Mouse (Mus musculus) spleen, postnatal 10 days (tissue): ENCODE data around the gene Srd5a1.

Experiments used
- DNase-seq, 2 experiments: peaks; one replicate each; pipeline ENCODE4 v3.0.0; 2021 to 2022; ENCODE audit warnings: low spot score in 2 of 2

The Srd5a1 gene

DNA sequence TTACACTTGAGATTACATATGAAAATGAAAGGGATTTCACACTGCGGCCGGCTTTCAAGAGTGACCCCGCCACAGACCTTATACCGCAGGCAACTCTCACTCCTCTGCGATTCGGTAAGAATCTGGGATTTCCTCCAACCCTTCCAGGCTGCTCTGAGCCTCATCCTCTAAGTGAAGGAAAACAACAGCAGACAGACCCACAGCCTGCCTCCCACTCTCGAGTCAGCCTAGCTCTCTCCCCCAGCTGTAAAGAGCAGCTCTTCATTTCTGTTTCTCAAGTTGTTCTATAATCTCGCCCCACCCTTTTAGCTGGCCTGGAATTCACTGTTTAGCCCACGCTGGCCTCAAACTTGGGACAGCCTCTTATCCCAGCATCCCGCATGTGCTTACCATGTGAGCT lies 69.5 kb downstream of the Srd5a1 start:
- DNase-seq: no peak

DNA sequence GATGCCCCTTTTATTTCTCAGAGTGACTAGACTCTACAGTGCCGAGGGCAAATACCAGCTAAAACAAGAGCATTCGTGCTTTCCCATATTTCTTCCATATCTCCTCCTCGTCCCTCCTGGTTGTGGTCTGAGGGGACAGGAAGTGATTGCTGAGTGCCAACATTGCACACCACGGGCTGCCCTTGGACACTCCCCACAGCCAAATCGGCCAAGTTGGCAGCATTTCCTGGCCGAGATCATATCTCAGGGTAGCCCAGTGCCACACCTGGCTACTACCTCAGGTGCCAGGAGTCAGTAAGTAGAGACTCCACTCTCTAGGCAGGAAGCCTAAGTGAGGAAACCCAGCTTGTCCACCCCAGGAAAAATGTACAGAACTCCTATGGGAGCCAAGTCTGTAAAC lies 70.0 kb downstream of the Srd5a1 start:
- DNase-seq: no peak

DNA sequence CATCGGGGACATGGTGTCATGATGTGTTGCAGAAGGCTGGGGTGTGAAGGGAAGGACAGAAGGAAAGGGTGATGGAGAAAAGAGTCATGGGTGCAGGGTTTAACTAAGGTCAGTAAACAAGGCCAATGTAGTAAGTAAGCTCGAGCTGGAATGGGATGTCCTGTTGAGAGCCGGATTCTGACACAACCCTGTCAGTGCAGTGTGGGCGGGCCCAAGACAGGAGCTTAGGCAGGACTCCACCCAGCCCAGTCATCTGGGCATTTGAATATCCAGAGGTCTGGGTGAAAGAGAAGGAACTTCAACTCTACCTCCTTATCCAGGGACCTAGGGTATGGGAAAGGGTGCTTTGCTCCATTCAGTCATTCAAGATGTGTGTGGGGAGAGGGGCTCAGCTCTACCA lies 72.9 kb downstream of the Srd5a1 start:
- peak in 1 of 2 experiments; percentile 38 for DNase-seq

- DNase-seq: no peak
Observed at GRCm38 (mm10) chr13:69537366-69537765, 73.9 kb downstream of the Srd5a1 start.

DNA sequence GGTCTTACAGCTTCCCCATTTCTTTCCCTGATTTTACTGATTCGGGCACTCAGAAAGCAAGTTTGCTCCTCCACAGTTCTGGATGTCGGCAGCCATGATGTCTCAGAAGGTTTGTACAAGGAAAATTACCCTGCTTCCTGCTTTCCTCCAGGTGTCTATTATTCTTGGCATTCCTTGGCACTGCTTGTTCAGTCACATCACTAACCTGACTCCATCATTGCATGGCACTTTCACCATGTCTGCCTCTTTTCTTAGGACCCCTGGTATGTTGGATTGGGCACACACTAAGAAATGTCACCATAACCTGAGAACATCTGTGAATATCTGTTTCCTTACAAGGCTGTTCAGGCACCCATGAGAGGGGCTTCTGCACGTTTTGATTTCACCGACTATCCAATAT lies 75.2 kb downstream of the Srd5a1 start:
- peak in 1 of 2 experiments; percentile 10 for DNase-seq

DNA sequence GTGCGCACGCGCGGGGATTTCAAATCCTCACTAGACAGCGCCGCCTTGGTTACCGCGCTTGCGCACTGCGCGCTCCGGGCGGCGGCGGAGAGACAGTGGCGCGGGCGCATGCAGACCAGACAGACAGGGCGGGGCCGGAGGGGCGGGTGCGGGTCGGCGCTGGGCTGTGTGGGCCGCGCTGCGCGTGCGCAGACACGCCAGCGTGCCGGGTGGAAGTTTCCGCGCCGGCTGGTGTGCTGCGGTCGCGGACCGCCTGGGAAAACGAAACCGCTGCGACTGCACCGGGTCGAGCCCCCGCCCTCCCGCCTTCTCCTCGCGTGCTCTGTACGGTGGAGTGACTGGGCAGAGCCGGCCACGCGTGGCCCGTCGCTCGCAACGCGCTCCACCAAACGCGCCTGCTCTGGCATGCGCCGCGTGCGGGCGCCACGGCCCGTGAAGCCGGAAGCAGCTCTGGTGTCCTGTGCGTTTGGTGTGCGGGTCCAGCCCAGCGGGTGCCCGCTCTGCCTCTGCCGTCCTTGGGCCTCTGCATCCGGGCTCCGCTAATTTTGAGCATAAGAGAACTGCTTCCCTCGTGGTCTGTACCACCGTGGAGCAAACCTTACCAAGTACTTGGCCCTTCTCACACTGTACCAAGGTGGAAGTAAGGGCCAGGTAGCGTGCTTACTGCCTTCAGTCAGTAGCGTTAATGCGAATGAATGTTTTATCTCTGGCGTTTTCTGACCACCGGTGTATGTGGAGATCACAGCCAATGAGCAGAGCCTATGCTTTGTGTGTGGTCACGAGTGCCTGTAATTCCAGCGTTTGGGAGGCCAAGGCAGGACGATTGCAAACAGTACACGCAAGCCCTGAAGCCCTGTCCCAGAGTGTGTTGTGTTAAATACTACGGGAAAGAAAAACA lies 76.3 kb downstream of the Srd5a1 start:
- DNase-seq: peak; percentile 94 to 98

- DNase-seq: no peak
Observed at GRCm38 (mm10) chr13:69534334-69534653, 76.9 kb downstream of the Srd5a1 start, which contains the start of gene Tent4a. Gene Tent4a, minus strand, starts transcription at chr13:69534617.

- peak; percentile 69 to 86 for DNase-seq
Observed at GRCm38 (mm10) chr13:69533405-69534333, 77.6 kb downstream of the Srd5a1 start, which contains the start of gene Nsun2. Gene Nsun2, plus strand, starts transcription at chr13:69533746.

DNA sequence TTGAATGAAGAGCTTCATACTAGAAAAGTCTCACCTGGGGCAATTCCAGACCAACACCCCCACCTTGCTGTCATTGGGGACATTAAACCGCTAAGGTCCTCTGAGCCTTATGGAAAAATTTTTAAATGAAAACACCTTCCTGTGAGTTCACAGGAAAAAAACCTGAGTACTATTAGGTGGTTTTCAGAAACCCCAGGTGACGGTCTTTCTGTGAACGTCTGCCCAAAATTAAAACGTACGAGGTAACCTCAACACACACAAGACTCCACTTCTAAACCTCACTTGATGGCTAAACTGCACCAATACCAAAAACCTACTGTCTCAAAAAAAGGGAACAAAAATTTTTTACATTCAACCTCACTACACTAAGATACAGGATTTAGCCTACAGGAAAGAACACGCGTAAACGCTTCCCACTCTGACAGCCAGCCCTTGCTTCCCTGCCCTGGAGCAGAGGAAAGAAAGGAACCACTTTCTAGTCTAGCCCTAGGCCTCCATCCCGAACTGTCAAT lies 78.3 kb downstream of the Srd5a1 start:
- peak in 1 of 2 experiments; percentile 9 for DNase-seq

DNA sequence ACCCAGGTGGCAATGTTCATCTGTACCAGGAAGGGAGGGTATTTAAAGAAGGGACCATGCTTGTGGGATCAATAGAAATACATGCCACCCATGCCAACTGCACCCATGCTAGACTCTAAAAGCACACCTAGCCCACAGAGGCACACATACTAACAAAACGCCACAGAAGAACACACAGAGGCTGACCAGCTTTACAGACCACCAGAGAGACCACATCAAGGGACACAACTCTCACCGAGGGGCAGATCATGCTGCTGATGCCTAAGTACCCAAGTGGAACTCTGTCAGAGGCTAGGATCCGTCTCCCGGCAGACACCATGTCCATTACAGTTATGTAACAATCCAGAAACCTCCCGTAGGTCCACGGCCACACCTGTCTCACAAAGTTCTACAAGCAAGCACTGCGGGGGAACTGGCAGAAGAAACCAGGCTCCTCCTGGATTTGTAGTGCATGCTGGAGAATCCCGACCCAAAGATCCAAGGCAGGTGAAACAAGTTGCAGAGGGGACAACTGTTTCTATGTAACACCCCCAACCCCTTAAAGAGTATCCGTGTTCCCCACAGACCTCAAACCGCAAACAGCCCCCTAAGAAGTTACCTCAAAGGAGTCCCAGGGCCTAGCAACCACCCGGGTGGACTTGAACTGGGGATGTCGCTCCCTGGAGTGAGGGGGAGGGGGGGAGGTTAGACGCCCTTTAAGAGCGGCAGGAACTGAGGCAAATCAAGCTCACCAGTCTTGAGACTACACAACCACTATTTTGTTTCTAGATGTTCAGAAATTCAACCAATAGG lies 78.9 kb downstream of the Srd5a1 start:
- DNase-seq: peak in 1 of 2 experiments; percentile 37

DNA sequence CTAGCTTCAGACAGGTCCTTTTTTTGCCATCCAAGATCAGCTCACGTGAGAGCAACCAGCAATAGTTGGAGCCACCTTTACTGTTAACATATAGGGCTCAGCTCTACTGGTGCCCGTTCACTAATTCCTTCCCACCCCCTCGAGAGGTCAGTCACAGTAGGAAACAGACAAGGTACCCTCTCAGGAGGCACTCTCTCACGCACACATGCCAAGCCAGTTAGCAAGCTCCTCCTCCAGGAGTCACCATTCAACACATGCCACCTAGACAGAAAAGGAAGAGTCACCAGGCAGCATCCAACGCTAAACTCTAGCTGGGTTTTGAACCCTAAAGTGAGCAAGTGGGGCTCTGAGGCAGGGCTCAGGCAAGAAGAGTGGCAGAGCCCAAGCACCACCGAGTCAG lies 79.8 kb downstream of the Srd5a1 start:
- no peak for DNase-seq

- no peak for DNase-seq
Observed at GRCm38 (mm10) chr13:69530951-69531350, 80.3 kb downstream of the Srd5a1 start.

- DNase-seq: no peak
Observed at GRCm38 (mm10) chr13:69530156-69530555, 81.1 kb downstream of the Srd5a1 start.

DNA sequence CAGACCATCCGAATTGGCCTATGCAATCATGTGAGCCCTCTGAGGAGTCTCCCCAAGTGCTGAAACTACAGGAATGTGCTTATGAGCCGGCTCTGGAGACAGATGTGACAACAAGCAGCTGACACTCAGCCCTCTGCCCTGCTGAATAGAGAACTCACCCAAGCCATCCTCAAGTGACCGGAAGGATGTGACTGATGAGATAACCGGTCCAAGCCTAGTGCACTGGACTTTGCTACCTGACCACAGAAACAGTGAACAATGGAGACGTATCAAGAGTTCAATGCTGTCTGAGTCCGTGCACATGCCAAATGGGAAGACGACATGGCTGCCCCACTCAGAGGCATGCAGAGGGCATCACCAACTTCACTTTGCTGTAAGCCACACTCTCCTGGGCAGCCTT lies 82.7 kb downstream of the Srd5a1 start:
- DNase-seq: no peak

DNA sequence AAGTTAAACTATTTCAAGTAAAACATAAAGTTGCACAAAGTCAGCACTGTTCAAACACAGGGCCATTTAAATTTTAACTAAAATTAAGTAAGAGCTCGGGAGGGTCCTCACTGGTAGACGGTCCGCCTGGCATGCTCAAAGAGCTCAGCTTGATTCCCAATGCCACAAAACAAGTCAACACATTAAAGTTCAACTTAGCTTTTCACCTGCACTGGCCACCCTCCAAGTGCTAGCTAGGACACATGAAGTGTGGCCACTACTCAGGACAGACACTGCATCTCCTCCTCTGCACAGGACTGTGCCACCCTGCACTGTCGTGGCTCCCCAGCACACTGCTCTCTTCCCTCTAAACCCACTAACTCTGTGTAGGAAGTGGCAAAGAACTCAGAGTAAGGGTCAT lies 85.4 kb downstream of the Srd5a1 start:
- no peak for DNase-seq

DNA sequence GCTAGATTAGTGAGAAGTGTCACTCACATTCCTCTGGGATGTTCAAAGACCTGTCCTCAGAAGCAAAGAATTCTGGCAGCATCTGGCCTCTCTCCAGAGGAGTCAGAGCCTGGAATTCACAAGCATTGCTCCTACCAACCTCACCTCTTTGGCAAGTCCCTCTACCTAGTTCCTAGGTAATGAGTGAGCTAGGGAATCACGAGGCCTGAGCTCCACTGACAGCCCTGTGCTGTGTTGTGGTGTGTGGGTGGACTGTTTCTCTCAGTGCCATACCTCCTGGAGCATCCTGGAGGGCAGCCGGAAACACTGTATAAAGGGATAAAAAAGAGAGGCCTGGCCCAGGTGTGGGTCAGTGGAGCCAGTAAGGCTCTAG lies 87.1 kb downstream of the Srd5a1 start:
- DNase-seq: no peak
